ENCODE assay signal across 8 mouse cellular contexts in genomic region chr4:140906076-140906826, GRCm38 (mm10). TPM values are rescaled to one million over a fixed set of nuclear protein-coding genes. Genes with fewer than 3 reads are reported as not detected.
DNase-seq lines count a peak whose midpoint lies in the region; ATAC-seq and TF ChIP-seq lines count a peak whose summit lies in the region.

Padi2 (plus strand) TSS chr4:140906344.

- H3K9me3 ChIP-seq in CH12.LX (replicated peaks; ENCODE audit: low read length), result no peaks in the 10 kb centered on the region
- H3K9me3 ChIP-seq in forebrain, embryonic 15.5 days, result no peaks in the 10 kb centered on the region
- H3K9me3 ChIP-seq in liver, postnatal 0 days (ENCODE audit: low read length), result no peaks in the 10 kb centered on the region
- H3K9me3 ChIP-seq in neural tube, embryonic 12.5 days, result no peaks in the 10 kb centered on the region
- H3K9me3 ChIP-seq in stomach, embryonic 16.5 days (replicated peaks; ENCODE audit: control insufficient read depth, low read length), result no peaks in the 10 kb centered on the region

- 3% methylated on average over 37 of the region's 37 CpGs for WGBS in forebrain, embryonic 15.5 days
- 3% methylated on average over 37 of the region's 37 CpGs for WGBS in liver, postnatal 0 days (ENCODE audit: insufficient replicate concordance)
- WGBS in neural tube, embryonic 12.5 days, result 2% methylated on average over 37 of the region's 37 CpGs
- WGBS in stomach, embryonic 16.5 days, result 3% methylated on average over 37 of the region's 37 CpGs

- TF ChIP-seq RAD21 in CH12.LX (IDR thresholded peaks at IDR 0.05; ENCODE audit: low read depth, low read length), result no peak

- H3K4me1 ChIP-seq in CH12.LX (ENCODE audit: control insufficient read depth in 1 of 2, insufficient read depth in 2 of 2), result peaks cover 9 to 14% of the 10 kb centered on the region in 2 experiments
- H3K4me1 ChIP-seq in forebrain, embryonic 15.5 days, result peaks cover 15% of the 10 kb centered on the region
- H3K4me1 ChIP-seq in liver, postnatal 0 days (ENCODE audit: insufficient read depth), result peaks cover 16% of the 10 kb centered on the region
- peaks cover 17% of the 10 kb centered on the region for H3K4me1 ChIP-seq in neural tube, embryonic 12.5 days
- peaks cover 8% of the 10 kb centered on the region; the same call in 1 of the 2 replicates for H3K4me1 ChIP-seq in stomach, embryonic 16.5 days (ENCODE audit: control insufficient read depth, insufficient read depth, low read length)

- dilution Hi-C loops in CH12.LX (cut with MboI; ENCODE audit: extremely low pct_ligation_motif_present, extremely low pct_unique_long_range_greater_than_20kb, low sequenced_read_pairs), result no loop called here

- peak; percentile 59 for DNase-seq in CH12.LX (ENCODE audit: extremely low read depth)
- peak; percentile 68 for DNase-seq in c-Kit-positive CD71-positive TER-119-negative erythroid progenitor cells, embryonic 14.5 days (ENCODE audit: low read depth)
- DNase-seq in heart, postnatal 14 days, result peak; percentile 55 to 70
- peak; percentile 81 for DNase-seq in layer of hippocampus, adult 11-12 months (ENCODE audit: low spot score)
- DNase-seq in liver, postnatal 0 days, result peak; percentile 89

- intact Hi-C loops in heart, postnatal 14 days (cut with DNase I), result loop anchor here (5.0 kb wide), 1 partner anchor 51 kb away; no protein-coding TSS in a partner anchor

- peaks cover 94% of the 10 kb centered on the region for H3K27me3 ChIP-seq in CH12.LX (replicated peaks)
- H3K27me3 ChIP-seq in forebrain, embryonic 15.5 days, result peaks cover 25% of the 10 kb centered on the region
- peaks cover 27% of the 10 kb centered on the region for H3K27me3 ChIP-seq in liver, postnatal 0 days (ENCODE audit: insufficient read depth, low read length)
- peaks cover 36% of the 10 kb centered on the region for H3K27me3 ChIP-seq in neural tube, embryonic 12.5 days (replicated peaks)
- peaks cover 3% of the 10 kb centered on the region for H3K27me3 ChIP-seq in stomach, embryonic 16.5 days (ENCODE audit: control insufficient read depth, insufficient read depth, low read length)

- no peak within 1 kb of the TSS for H3K9ac ChIP-seq in CH12.LX (ENCODE audit: insufficient read depth, low read depth)
- no peak within 1 kb of the TSS; the same call in 1 of the 2 replicates for H3K9ac ChIP-seq in forebrain, embryonic 15.5 days (replicated peaks)
- H3K9ac ChIP-seq in liver, postnatal 0 days (replicated peaks), result 0 out of 2 replicates have a peak within 1 kb of the TSS, but pooled peaks have one; percentile 21
- H3K9ac ChIP-seq in neural tube, embryonic 12.5 days, result 0 out of 2 replicates have a peak within 1 kb of the TSS, but pooled peaks have one; percentile 33
- H3K9ac ChIP-seq in stomach, embryonic 16.5 days (ENCODE audit: low read length), result peak within 1 kb of the TSS; percentile 62

- in situ Hi-C loops in CH12.LX (cut with MboI; ENCODE audit: low pct_ligation_motif_present, low pct_unique_long_range_greater_than_20kb, low sequenced_read_pairs), result loop anchor here (5.0 to 10.0 kb wide), 3 partner anchors 51 to 119 kb away; no protein-coding TSS in a partner anchor

- no peak for TF ChIP-seq EP300 in CH12.LX (IDR thresholded peaks at IDR 0.05; ENCODE audit: low read length)
- no peak for TF ChIP-seq EP300 in liver, postnatal 0 days (IDR thresholded peaks at IDR 0.05; ENCODE audit: low read depth)

- TF ChIP-seq POLR2A in CH12.LX (IDR thresholded peaks at IDR 0.05; ENCODE audit: low read depth, low read length), result no peak

- H3K4me2 ChIP-seq in CH12.LX (ENCODE audit: insufficient read depth, low read depth, poor library complexity, severe bottlenecking), result peak within 1 kb of the TSS; percentile 55
- peak within 1 kb of the TSS; percentile 84 for H3K4me2 ChIP-seq in forebrain, embryonic 15.5 days (replicated peaks)
- peak within 1 kb of the TSS; percentile 68 for H3K4me2 ChIP-seq in liver, postnatal 0 days (ENCODE audit: low read depth, low read length)
- H3K4me2 ChIP-seq in neural tube, embryonic 12.5 days (replicated peaks), result peak within 1 kb of the TSS; percentile 73
- H3K4me2 ChIP-seq in stomach, embryonic 16.5 days (ENCODE audit: low read depth, low read length), result peak within 1 kb of the TSS; percentile 75

- H3K27ac ChIP-seq in CH12.LX (ENCODE audit: insufficient read depth, low read depth), result no peak within 1 kb of the TSS
- no peak within 1 kb of the TSS for H3K27ac ChIP-seq in forebrain, embryonic 15.5 days (replicated peaks)
- H3K27ac ChIP-seq in liver, postnatal 0 days (ENCODE audit: low read depth), result 0 out of 2 replicates have a peak within 1 kb of the TSS, but pooled peaks have one; percentile 7
- H3K27ac ChIP-seq in neural tube, embryonic 12.5 days, result no peak within 1 kb of the TSS
- H3K27ac ChIP-seq in stomach, embryonic 16.5 days (ENCODE audit: low read length), result no peak within 1 kb of the TSS

- H3K36me3 ChIP-seq in CH12.LX (replicated peaks in 1 of 2; ENCODE audit: control insufficient read depth in 1 of 2, insufficient read depth in 1 of 2, low read length in 1 of 2), result no peaks in the 10 kb centered on the region
- H3K36me3 ChIP-seq in forebrain, embryonic 15.5 days, result no peaks in the 10 kb centered on the region
- no peaks in the 10 kb centered on the region for H3K36me3 ChIP-seq in liver, postnatal 0 days (replicated peaks; ENCODE audit: insufficient read depth, low read length)
- H3K36me3 ChIP-seq in neural tube, embryonic 12.5 days, result no peaks in the 10 kb centered on the region
- no peaks in the 10 kb centered on the region for H3K36me3 ChIP-seq in stomach, embryonic 16.5 days (ENCODE audit: control insufficient read depth, insufficient read depth, low read length)

- peak within 1 kb of the TSS in 1 of 3 experiments; percentile 19 for H3K4me3 ChIP-seq in CH12.LX (replicated peaks in 1 of 3; ENCODE audit: low read depth in 2 of 3, low read length in 2 of 3, poor library complexity in 1 of 3)
- H3K4me3 ChIP-seq in forebrain, embryonic 15.5 days, result peak within 1 kb of the TSS; percentile 40
- peak within 1 kb of the TSS; percentile 41 for H3K4me3 ChIP-seq in liver, postnatal 0 days (ENCODE audit: low read depth, low read length)
- peak within 1 kb of the TSS; percentile 34 for H3K4me3 ChIP-seq in neural tube, embryonic 12.5 days
- H3K4me3 ChIP-seq in stomach, embryonic 16.5 days (replicated peaks; ENCODE audit: low read length), result peak within 1 kb of the TSS; percentile 47

- TF ChIP-seq CTCF in CH12.LX (conservative IDR thresholded peaks at IDR 0.05 in 1 of 2, IDR thresholded peaks at IDR 0.05 in 1 of 2; ENCODE audit: low read depth in 2 of 2, low read length in 2 of 2), result no peak
- no peak for TF ChIP-seq CTCF in liver, postnatal 0 days (IDR thresholded peaks at IDR 0.05; ENCODE audit: low read depth)

- H3K79me2 ChIP-seq in CH12.LX (replicated peaks; ENCODE audit: control insufficient read depth, extremely low read depth, insufficient read depth, poor library complexity, severe bottlenecking), result no peaks in the 10 kb centered on the region

- peak; percentile 85 for ATAC-seq in forebrain, embryonic 15.5 days (replicated peaks)
- peak; percentile 58 for ATAC-seq in liver, postnatal 0 days
- peak; percentile 68 for ATAC-seq in neural tube, embryonic 12.5 days (ENCODE audit: low FRiP score, low read depth)
- peak; percentile 73 for ATAC-seq in stomach, embryonic 16.5 days (ENCODE audit: insufficient read depth, low FRiP score)

TF ChIP-seq in CH12.LX, 34 proteins besides CTCF, POLR2A, EP300 and RAD21:
- TF ChIP-seq NRF1 (IDR thresholded peaks at IDR 0.05; ENCODE audit: low read depth, low read length), result peak; percentile 82
- no peak for TF ChIP-seq NELFE (IDR thresholded peaks at IDR 0.05; ENCODE audit: low read depth, low read length)
- TF ChIP-seq ELF1 (IDR thresholded peaks at IDR 0.05; ENCODE audit: low read depth, low read length), result 0 out of 2 replicates have a peak, but pooled peaks have one; percentile 32

RNA-seq across cellular contexts. Expression of gene Padi2, which starts in this region (rescaled TPM):
- total RNA-seq in CH12.LX (2012; rRNA removed), result 0.04 TPM in 1 of 2 replicates, not detected in the other
- total RNA-seq in CH12.LX (2014; rRNA removed), result 0.04 TPM in 1 of 2 replicates, not detected in the other
- not detected in 2 replicates for polyA plus RNA-seq in CH12.LX (2012; ENCODE audit: insufficient read length, low read depth)
- polyA plus RNA-seq in forebrain, embryonic 15.5 days (2015; fragmentation: Nextera tagmentation; extraction: Ambion mirVana), result 0.34 and 0.90 TPM in 2 replicates
- total RNA-seq in heart, postnatal 14 days (2021), result 1 to 10 TPM in 1 of 2 experiments, under 1 TPM in 1; 0.41 to 1.1 TPM
- polyA plus RNA-seq in liver, postnatal 0 days (2015; fragmentation: Nextera tagmentation; extraction: Ambion mirVana), result 1.9 and 2.1 TPM in 2 replicates
- 5.3 and 8.4 TPM in 2 replicates for polyA plus RNA-seq in neural tube, embryonic 12.5 days (2016; fragmentation: Nextera tagmentation; extraction: Ambion mirVana)
- polyA plus RNA-seq in stomach, embryonic 16.5 days (2015; fragmentation: Nextera tagmentation; extraction: Ambion mirVana), result 3.2 and 4.0 TPM in 2 replicates

Comparison
In these comparisons a context has a peak if more than half of its experiments do, and no peak if none do; other contexts are left out.
1. Peak in DNase-seq and H3K4me2 ChIP-seq in CH12.LX; RNA of the gene not detected or under 1 TPM.
2. Peak in ATAC-seq, H3K4me3 ChIP-seq and H3K4me2 ChIP-seq in forebrain, embryonic 15.5 days; RNA of the gene not detected or under 1 TPM.
3. H3K9ac ChIP-seq: peak in liver, postnatal 0 days (single experiment), neural tube, embryonic 12.5 days (single experiment) and stomach, embryonic 16.5 days (single experiment); none in CH12.LX (single experiment) and forebrain, embryonic 15.5 days (single experiment).
4. Peak in every context shown above with its lines, with median percentiles within 50 percentile points of each other: DNase-seq, H3K4me2 ChIP-seq and ATAC-seq.